ENCODE assay signal across 15 mouse cellular contexts in the genomic region with DNA sequence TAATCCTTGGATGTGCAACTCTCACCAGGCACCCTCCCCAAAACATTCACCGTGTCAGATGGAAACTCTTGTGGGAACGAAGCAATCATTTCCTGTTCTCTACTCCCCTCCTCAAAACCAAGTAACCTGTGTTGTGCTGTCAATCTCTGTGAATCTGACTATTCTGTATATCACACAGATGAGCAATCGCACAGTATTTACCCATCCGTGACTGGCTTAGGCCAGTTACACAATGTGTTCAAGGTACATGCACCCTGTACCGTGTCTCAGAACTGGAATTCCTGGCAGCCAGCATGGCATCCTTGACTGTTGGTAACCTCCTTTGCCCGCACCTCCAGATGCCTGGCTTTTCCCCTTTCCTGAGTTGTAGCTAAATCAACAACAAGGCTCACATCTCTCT. TPM values are rescaled to one million over a fixed set of nuclear protein-coding genes. Genes with fewer than 3 reads are reported as not detected.
DNase-seq lines count a peak whose midpoint lies in the region; ATAC-seq and TF ChIP-seq lines count a peak whose summit lies in the region.
"Had no signal": no experiment of that assay in that cellular context is flagged by ENCODE, and none has a peak within 500 bp of the region (broad histone marks: within the 10 kb centered on the region; RNA-seq: fewer than 3 reads in every experiment).

No protein-coding gene starts in this region.

- DNase-seq in thymus, postnatal 14 days: peak; percentile 44
- DNase-seq in thymus, postnatal 4 days: no peak
- DNase-seq in kidney, postnatal 25 days: peak; percentile 75 to 90
- DNase-seq in right cerebral cortex, postnatal 36 days (ENCODE audit: low spot score in 2 of 2): no peak
- no peak for DNase-seq in right cerebral cortex, postnatal 10 days (ENCODE audit: low spot score in 2 of 2)
- DNase-seq in forebrain, postnatal 0 days: no peak
- DNase-seq: gastrocnemius, postnatal 14 days; left cerebral cortex, postnatal 4 days; right cerebral cortex, postnatal 14 days had no signal

- peaks cover 14% of the 10 kb centered on the region for H3K79me2 ChIP-seq in myocyte (ENCODE audit: control insufficient read depth, insufficient read depth)

- no peak for TF ChIP-seq CTCF in forebrain, postnatal 0 days (IDR thresholded peaks at IDR 0.05; ENCODE audit: low read depth)

- ATAC-seq in embryonic facial prominence, embryonic 15.5 days (ENCODE audit: insufficient number of reproducible peaks, low FRiP score, low TSS enrichment, low read depth): no peak
- no peak for ATAC-seq in forebrain, postnatal 0 days

- H3ac ChIP-seq in myocyte (ENCODE audit: control insufficient read depth, insufficient read length): no peak overlapping the region

- H3K36me3 ChIP-seq in embryonic facial prominence, embryonic 15.5 days: 0 out of 2 replicates have a peak, but pooled peaks cover 1% of the 10 kb centered on the region
- no peaks in the 10 kb centered on the region for H3K36me3 ChIP-seq in myocyte (ENCODE audit: control insufficient read depth, insufficient read depth)
- 0 out of 2 replicates have a peak, but pooled peaks cover under 1% of the 10 kb centered on the region for H3K36me3 ChIP-seq in forebrain, postnatal 0 days (ENCODE audit: insufficient read depth)
- H3K36me3 ChIP-seq: intestine, embryonic 15.5 days had no signal

- no peak overlapping the region for H3K27ac ChIP-seq in embryonic facial prominence, embryonic 15.5 days (replicated peaks)
- H3K27ac ChIP-seq in forebrain, postnatal 0 days (ENCODE audit: low read depth, low read length): no peak overlapping the region

- no peak for TF ChIP-seq POLR2A in myocyte (IDR thresholded peaks at IDR 0.05; ENCODE audit: insufficient read length, low read depth)

- WGBS in embryonic facial prominence, embryonic 15.5 days: 76% methylated on average over 6 of the region's 6 CpGs
- 89% methylated on average over 6 of the region's 6 CpGs for WGBS in forebrain, postnatal 0 days

- H3K27me3 ChIP-seq in embryonic facial prominence, embryonic 15.5 days: no peaks in the 10 kb centered on the region
- no peaks in the 10 kb centered on the region for H3K27me3 ChIP-seq in myocyte (ENCODE audit: control insufficient read depth, insufficient read depth, insufficient read length)
- no peaks in the 10 kb centered on the region for H3K27me3 ChIP-seq in forebrain, postnatal 0 days (ENCODE audit: insufficient read depth, low read length)
- H3K27me3 ChIP-seq: heart, embryonic 12.5 days; intestine, embryonic 15.5 days had no signal

- H3K9me3 ChIP-seq in embryonic facial prominence, embryonic 15.5 days (replicated peaks): no peaks in the 10 kb centered on the region
- no peaks in the 10 kb centered on the region for H3K9me3 ChIP-seq in forebrain, postnatal 0 days (ENCODE audit: low read length)
- H3K9me3 ChIP-seq: heart, embryonic 12.5 days; hindbrain, embryonic 10.5 days; intestine, embryonic 15.5 days; midbrain, embryonic 10.5 days had no signal

- 0 out of 2 replicates have a peak overlapping the region, but pooled peaks have one; percentile 90 for H3K4me3 ChIP-seq in embryonic facial prominence, embryonic 15.5 days (replicated peaks)
- H3K4me3 ChIP-seq in myocyte: peak overlapping the region; percentile 62
- H3K4me3 ChIP-seq in forebrain, postnatal 0 days (ENCODE audit: low read depth, low read length): no peak overlapping the region

- H3K9ac ChIP-seq in embryonic facial prominence, embryonic 15.5 days: no peak overlapping the region
- no peak overlapping the region for H3K9ac ChIP-seq in forebrain, postnatal 0 days

- no peak overlapping the region for H3K4me2 ChIP-seq in embryonic facial prominence, embryonic 15.5 days (replicated peaks)
- no peak overlapping the region for H3K4me2 ChIP-seq in myocyte (ENCODE audit: low read depth)
- H3K4me2 ChIP-seq in forebrain, postnatal 0 days (ENCODE audit: low read depth): no peak overlapping the region

- peaks cover 13% of the 10 kb centered on the region; the same call in 1 of the 2 replicates for H3K4me1 ChIP-seq in embryonic facial prominence, embryonic 15.5 days
- peaks cover 4% of the 10 kb centered on the region for H3K4me1 ChIP-seq in forebrain, postnatal 0 days (ENCODE audit: insufficient read depth)
- H3K4me1 ChIP-seq: intestine, embryonic 15.5 days had no signal

TF ChIP-seq in myocyte, 11 proteins besides CTCF, POLR2A, EP300 and RAD21:
- TF ChIP-seq SRF (IDR thresholded peaks at IDR 0.05; ENCODE audit: control insufficient read depth, insufficient read length, low read depth): no peak
- no peak for TF ChIP-seq E2F4 (IDR thresholded peaks at IDR 0.05; ENCODE audit: insufficient read depth)
- no peak for TF ChIP-seq MAX (IDR thresholded peaks at IDR 0.05; ENCODE audit: low read depth)
- no peak for TF ChIP-seq MYOG (IDR thresholded peaks at IDR 0.05; ENCODE audit: control insufficient read depth in 1 of 3, insufficient read depth in 1 of 3, insufficient read length in 2 of 3, low read depth in 2 of 3)
- no peak for TF ChIP-seq CEBPB (IDR thresholded peaks at IDR 0.05; ENCODE audit: insufficient read depth, poor library complexity, severe bottlenecking)
- TF ChIP-seq POLR2AphosphoS2 (IDR thresholded peaks at IDR 0.05; ENCODE audit: insufficient read length, low read depth): no peak
- TF ChIP-seq MYOD1 (IDR thresholded peaks at IDR 0.05; ENCODE audit: control insufficient read depth in 1 of 3, insufficient read length in 2 of 3, low read depth in 2 of 3): no peak
- no peak for TF ChIP-seq TCF3 (IDR thresholded peaks at IDR 0.05; ENCODE audit: insufficient read length, low read depth)
- TF ChIP-seq TCF12 (IDR thresholded peaks at IDR 0.05; ENCODE audit: insufficient read depth, poor library complexity, severe bottlenecking): no peak
- TF ChIP-seq REST (IDR thresholded peaks at IDR 0.05; ENCODE audit: insufficient read depth, insufficient read length): no peak
- TF ChIP-seq USF1 (IDR thresholded peaks at IDR 0.05; ENCODE audit: low read depth): no peak

RNA-seq across cellular contexts. Expression of a gene that starts 1.1 kb away (rescaled TPM):
- 11.9 and 13.1 TPM in 2 replicates for polyA plus RNA-seq in embryonic facial prominence, embryonic 15.5 days (2015; fragmentation: Nextera tagmentation; extraction: Ambion mirVana)
- polyA plus RNA-seq in myocyte (2012; fragmentation: generic; extraction: Trizol): 4.2 TPM
- total RNA-seq in forebrain, postnatal 0 days (2014; rRNA removed): 2.9 and 3.0 TPM in 2 replicates
- 2.9 and 4.4 TPM in 2 replicates for polyA plus RNA-seq in forebrain, postnatal 0 days (2015; fragmentation: Nextera tagmentation; extraction: Ambion mirVana)

Comparison
In these comparisons a context has a peak if more than half of its experiments do, and no peak if none do; other contexts are left out.
1. DNase-seq: peak in thymus, postnatal 14 days (single experiment) and kidney, postnatal 25 days (2 of 2); none in thymus, postnatal 4 days (single experiment), right cerebral cortex, postnatal 36 days (0 of 2), right cerebral cortex, postnatal 10 days (0 of 2) and forebrain, postnatal 0 days (single experiment).